Mouse (Mus musculus) limb, embryonic 11.5 days (tissue): ENCODE measurements around the gene Nfix. TPM values are rescaled to one million over a fixed set of nuclear protein-coding genes. Genes with fewer than 3 reads are reported as not detected.

Experiments used
- ATAC-seq: fragments of 200-750 bp; cut with Nextera tagmentation; 2 replicates; pipeline ENCODE4 v1.8.0; 2017; ENCODE audit warnings: low read depth; ENCODE audit not compliant: insufficient number of reproducible peaks, low FRiP score, low TSS enrichment
- DNase-seq: peaks from one replicate; pipeline ENCODE4 v3.0.0-alpha.2; 2015; ENCODE audit warnings: low spot score
- H3K27ac ChIP-seq: fragments of 300-500 bp; sonication (generic); replicated peaks from 2 replicates; pipeline ENCODE4 v1.5.1; 2014; ENCODE audit warnings: low read depth, mild to moderate bottlenecking, low read length
- H3K27me3 ChIP-seq: fragments of 300-500 bp; sonication (generic); 2 replicates; pipeline ENCODE4 v1.6.1; 2014; ENCODE audit warnings: mild to moderate bottlenecking, low read length, mixed read lengths; ENCODE audit not compliant: control insufficient read depth, insufficient read depth
- H3K36me3 ChIP-seq: fragments of 300-500 bp; sonication (generic); 2 replicates; pipeline ENCODE4 v1.6.1; 2014; ENCODE audit warnings: mild to moderate bottlenecking, low read length, moderate library complexity, mixed read lengths; ENCODE audit not compliant: control insufficient read depth, insufficient read depth
- H3K4me1 ChIP-seq: fragments of 300-500 bp; sonication (generic); 2 replicates; pipeline ENCODE4 v1.6.1; 2014; ENCODE audit warnings: low read length, mixed read lengths; ENCODE audit not compliant: control insufficient read depth, insufficient read depth
- H3K4me2 ChIP-seq: fragments of 300-500 bp; sonication (generic); 2 replicates; pipeline ENCODE4 v1.6.1; 2014; ENCODE audit warnings: low read depth, mild to moderate bottlenecking, moderate library complexity; ENCODE audit not compliant: severe bottlenecking
- H3K4me3 ChIP-seq: fragments of 300-500 bp; sonication (generic); 2 replicates; pipeline ENCODE4 v1.5.1; 2014; ENCODE audit warnings: low read depth, low read length
- H3K9ac ChIP-seq: fragments of 300-500 bp; sonication (generic); 2 replicates; pipeline ENCODE4 v1.6.1; 2014; ENCODE audit warnings: mild to moderate bottlenecking, low read length
- H3K9me3 ChIP-seq: fragments of 300-500 bp; sonication (generic); 2 replicates; pipeline ENCODE4 v1.6.1; 2016; ENCODE audit warnings: low read length; ENCODE audit not compliant: control insufficient read depth
- WGBS: fragments of 180-500 bp; shearing (Covaris S2); extraction: QIAGEN DNeasy Blood & Tissue Kit; methylation state at CpG from one replicate; pipeline ENCODE4 v1.1.7; 2014; 5-methylcytosine and 5-hydroxymethylcytosine counted together
- polyA plus RNA-seq: library from polyadenylated mRNA; unstranded; fragments of >200 nt; fragmentation: Nextera tagmentation; extraction: Ambion mirVana; gene quantifications from 2 replicates; pipeline ENCODE4 v1.2.1, GENCODE M21; 2014

Nfix gene
- polyA plus RNA-seq, 1 experiment from 2014 or later = 4.6 TPM

DNA sequence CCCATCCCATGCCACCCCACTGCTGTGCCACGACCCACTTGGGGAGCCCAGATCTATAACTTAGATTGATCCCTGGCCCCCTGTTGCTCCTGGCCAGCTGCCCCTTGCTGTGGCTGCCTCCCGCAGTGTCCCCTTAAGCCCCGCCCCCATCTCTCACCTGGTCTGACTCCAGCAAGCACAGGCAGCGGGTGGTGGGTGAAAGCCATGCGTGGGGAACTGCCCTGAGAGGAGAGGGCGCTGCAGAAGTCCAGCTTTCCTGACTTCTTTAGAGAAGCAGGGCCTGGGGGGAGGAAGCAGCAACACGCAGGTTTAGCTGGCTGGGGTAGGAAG, 76.6 kb downstream of the Nfix start:
- DNase-seq (peak; percentile 64), ATAC-seq (no peak)
- Histone ChIP-seq H3K4me3 (peak overlapping the region; percentile 22; the same call in 1 of the 2 replicates), H3K9ac (peak overlapping the region; percentile 66), H3K4me1 (peaks cover 59% of the 10 kb centered on the region), H3K27ac (peak overlapping the region; percentile 99), H3K4me2 (peak overlapping the region; percentile 55), H3K9me3 (no peaks in the 10 kb centered on the region), H3K36me3 (peaks cover 4% of the 10 kb centered on the region; the same call in 1 of the 2 replicates), H3K27me3 (0 out of 2 replicates have a peak, but pooled peaks cover 3% of the 10 kb centered on the region)
- 13% methylated on average over 7 of the region's 7 CpGs for WGBS

GRCm38 (mm10) chr8:84722850-84723570, 77.1 kb downstream of the Nfix start, which contains the start of gene G430095P16Rik:
Gene G430095P16Rik, plus strand, starts transcription at chr8:84723007.
- peak within 1 kb of the TSS; percentile 22 for H3K4me3 ChIP-seq
- peak within 1 kb of the TSS; percentile 55 for H3K4me2 ChIP-seq
- peak; percentile 86 for DNase-seq
- H3K9me3 ChIP-seq = no peaks in the 10 kb centered on the region
- H3K27ac ChIP-seq = peak within 1 kb of the TSS; percentile 99
- WGBS = 9% methylated on average over 10 of the region's 10 CpGs
- H3K9ac ChIP-seq = peak within 1 kb of the TSS; percentile 66
- H3K4me1 ChIP-seq = peaks cover 55% of the 10 kb centered on the region
- 0 out of 2 replicates have a peak, but pooled peaks cover 3% of the 10 kb centered on the region for H3K27me3 ChIP-seq
- peak; percentile 86 for ATAC-seq
- H3K36me3 ChIP-seq = peaks cover 4% of the 10 kb centered on the region; the same call in 1 of the 2 replicates

- peak overlapping the region; percentile 22; the same call in 1 of the 2 replicates for H3K4me3 ChIP-seq
- 0 out of 2 replicates have a peak, but pooled peaks cover 3% of the 10 kb centered on the region for H3K27me3 ChIP-seq
- H3K9ac ChIP-seq = peak overlapping the region; percentile 66
- peaks cover 3% of the 10 kb centered on the region; the same call in 1 of the 2 replicates for H3K36me3 ChIP-seq
- peak overlapping the region; percentile 99 for H3K27ac ChIP-seq
- H3K4me2 ChIP-seq = peak overlapping the region; percentile 55
- WGBS = 24% methylated on average over 6 of the region's 6 CpGs
- no peak for DNase-seq
- H3K4me1 ChIP-seq = peaks cover 55% of the 10 kb centered on the region
- H3K9me3 ChIP-seq = no peaks in the 10 kb centered on the region
- ATAC-seq = no peak; the same call in 1 of the 2 replicates
Observed at GRCm38 (mm10) chr8:84722530-84722849, 77.7 kb downstream of the Nfix start.

DNA sequence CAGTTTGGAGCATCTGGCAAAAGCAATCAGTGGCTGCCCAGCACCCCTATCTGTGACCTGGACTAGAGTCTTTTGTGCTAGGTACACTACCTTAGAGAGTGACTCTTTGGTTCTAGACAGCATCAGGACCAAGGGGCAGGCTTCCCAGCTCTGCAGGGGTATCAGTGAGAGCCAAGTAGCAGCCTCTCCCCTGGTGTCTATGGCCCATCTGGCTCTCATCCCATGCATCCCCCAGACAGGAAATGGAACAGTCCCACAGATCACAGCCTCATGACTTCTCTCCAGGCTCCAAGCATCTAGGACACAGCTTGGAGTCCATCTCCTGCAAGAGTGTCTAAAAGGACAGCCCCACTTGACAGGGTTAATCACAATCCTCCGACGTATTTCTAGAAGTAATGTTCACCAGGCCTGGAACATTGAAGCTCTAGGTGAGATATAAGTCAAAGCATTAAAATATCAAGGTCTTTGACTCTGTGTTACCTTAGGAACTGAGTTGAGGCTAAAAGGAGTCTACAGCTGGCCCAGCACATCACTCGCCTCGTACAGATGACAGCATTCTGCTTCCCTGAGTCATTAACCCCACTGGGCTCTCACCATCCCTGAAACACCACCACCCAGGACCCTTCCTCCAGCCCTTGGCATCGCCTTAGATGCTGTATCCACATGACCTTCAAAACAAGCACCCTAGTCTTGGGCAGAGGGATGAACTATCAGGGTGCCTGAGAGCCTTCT, 81.0 kb downstream of the Nfix start:
- H3K4me1 ChIP-seq = peaks cover 63% of the 10 kb centered on the region
- peaks cover 6% of the 10 kb centered on the region for H3K27me3 ChIP-seq
- WGBS = 86% methylated on average over 5 of the region's 5 CpGs
- H3K27ac ChIP-seq = no peak overlapping the region
- no peak overlapping the region for H3K4me3 ChIP-seq
- H3K36me3 ChIP-seq = no peaks in the 10 kb centered on the region; the same call in 1 of the 2 replicates
- no peak for DNase-seq
- no peaks in the 10 kb centered on the region for H3K9me3 ChIP-seq
- H3K4me2 ChIP-seq = no peak overlapping the region
- H3K9ac ChIP-seq = no peak overlapping the region
- no peak for ATAC-seq

GRCm38 (mm10) chr8:84718476-84718875, 81.7 kb downstream of the Nfix start:
- H3K9ac ChIP-seq = no peak overlapping the region
- 82% methylated on average over 5 of the region's 5 CpGs for WGBS
- H3K4me3 ChIP-seq = no peak overlapping the region
- ATAC-seq (no peak), DNase-seq (no peak)
- no peak overlapping the region for H3K4me2 ChIP-seq
- H3K36me3 ChIP-seq = no peaks in the 10 kb centered on the region; the same call in 1 of the 2 replicates
- H3K27me3 ChIP-seq = peaks cover 10% of the 10 kb centered on the region
- no peaks in the 10 kb centered on the region for H3K9me3 ChIP-seq
- H3K27ac ChIP-seq = no peak overlapping the region
- peaks cover 62% of the 10 kb centered on the region for H3K4me1 ChIP-seq

DNA sequence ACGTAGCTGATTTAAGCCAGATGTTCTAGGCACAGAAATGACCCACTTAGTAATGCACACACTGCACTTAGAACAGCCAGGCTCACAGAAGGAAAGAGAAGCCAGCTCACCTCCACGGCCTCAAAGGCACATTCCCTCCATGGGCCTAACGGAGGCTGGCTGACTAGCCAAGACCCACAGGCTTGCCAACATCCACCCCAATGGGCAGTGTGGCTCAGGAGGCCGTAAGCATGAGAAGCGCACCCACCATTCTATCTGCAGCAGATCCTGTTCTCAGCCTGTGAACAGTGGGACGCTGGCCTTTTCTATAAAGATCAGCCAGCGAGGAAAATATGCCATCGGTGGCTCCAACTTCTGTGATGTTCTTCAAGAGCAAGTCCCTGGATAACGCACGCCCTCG, 83.4 kb downstream of the Nfix start:
- 67% methylated on average over 11 of the region's 11 CpGs for WGBS
- ATAC-seq = no peak
- H3K27me3 ChIP-seq = peaks cover 11% of the 10 kb centered on the region
- peaks cover 59% of the 10 kb centered on the region for H3K4me1 ChIP-seq
- no peaks in the 10 kb centered on the region; the same call in 1 of the 2 replicates for H3K36me3 ChIP-seq
- no peak for DNase-seq
- H3K4me2 ChIP-seq = 0 out of 2 replicates have a peak overlapping the region, but pooled peaks have one; percentile 1
- H3K27ac ChIP-seq = peak overlapping the region; percentile 57
- no peak overlapping the region for H3K4me3 ChIP-seq
- H3K9me3 ChIP-seq = no peaks in the 10 kb centered on the region
- no peak overlapping the region for H3K9ac ChIP-seq

GRCm38 (mm10) chr8:84715893-84716468, 84.2 kb downstream of the Nfix start:
- Histone ChIP-seq H3K4me3 (0 out of 2 replicates have a peak overlapping the region, but pooled peaks have one; percentile 3), H3K27me3 (peaks cover 11% of the 10 kb centered on the region), H3K4me1 (peaks cover 60% of the 10 kb centered on the region), H3K27ac (peak overlapping the region; percentile 59), H3K9ac (0 out of 2 replicates have a peak overlapping the region, but pooled peaks have one; percentile 38), H3K9me3 (no peaks in the 10 kb centered on the region), H3K36me3 (no peaks in the 10 kb centered on the region; the same call in 1 of the 2 replicates), H3K4me2 (peak overlapping the region; percentile 25; the same call in 1 of the 2 replicates)
- DNase-seq (peak; percentile 63), ATAC-seq (no peak)
- 4% methylated on average over 27 of the region's 27 CpGs for WGBS

DNA sequence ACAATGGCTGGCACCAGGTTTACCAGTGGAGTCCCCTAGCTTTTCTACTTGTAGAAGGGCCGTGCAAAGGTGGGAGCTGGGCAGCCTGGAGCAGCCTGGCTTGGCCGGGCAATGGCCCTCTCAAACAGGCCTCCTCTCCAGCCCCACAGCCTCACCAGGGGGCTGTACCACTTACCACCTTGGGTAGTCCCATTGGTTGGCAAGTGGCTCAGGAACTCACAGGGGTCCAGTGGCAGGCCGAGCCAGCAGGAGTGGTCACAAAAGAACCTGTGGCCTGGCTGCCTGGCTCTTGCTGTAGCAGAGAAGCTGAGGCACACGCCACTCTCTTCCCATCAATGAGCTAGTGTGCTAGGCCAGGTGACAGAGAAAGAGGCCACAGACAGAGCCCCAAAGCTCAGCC, 86.0 kb downstream of the Nfix start:
- no peak for ATAC-seq
- H3K36me3 ChIP-seq = no peaks in the 10 kb centered on the region

More for the DNA sequence above, 86.0 kb downstream of the Nfix start:
- Histone ChIP-seq H3K4me2 (no peak overlapping the region), H3K9ac (no peak overlapping the region), H3K27ac (0 out of 2 replicates have a peak overlapping the region, but pooled peaks have one; percentile 30), H3K9me3 (no peaks in the 10 kb centered on the region), H3K4me1 (peaks cover 64% of the 10 kb centered on the region), H3K4me3 (no peak overlapping the region), H3K27me3 (peaks cover 11% of the 10 kb centered on the region)
- DNase-seq = no peak
- 64% methylated on average over 4 of the region's 4 CpGs for WGBS
